Mouse (Mus musculus) left cerebral cortex, postnatal 4 days (tissue): ENCODE results near the gene Sirpb1c. TPM values are rescaled to one million over a fixed set of nuclear protein-coding genes. Genes with fewer than 3 reads are reported as not detected.
"Not testable (repeated sequence)": the region's sequence is repeated elsewhere in the genome, so short reads cannot be mapped to it uniquely, and the experiment has no call there.

ENCODE experiments used
- DNase-seq: peaks from one replicate; pipeline ENCODE4 v3.0.0-alpha.2; 2022
- intact Hi-C: fragments of 180-260 bp; cut with DNase I; formaldehyde crosslinking; loops from one replicate; pipeline ENCODE4 v1.15.1; 2025
- total RNA-seq, 2 experiments: library from RNA; stranded (reverse); gene quantifications; 2 replicates each; pipeline ENCODE4 v1.2.3; 2021

The Sirpb1c gene
- total RNA-seq: under 1 TPM in 1 of 2 experiments, not detected in 1; 0.18 TPM

DNA sequence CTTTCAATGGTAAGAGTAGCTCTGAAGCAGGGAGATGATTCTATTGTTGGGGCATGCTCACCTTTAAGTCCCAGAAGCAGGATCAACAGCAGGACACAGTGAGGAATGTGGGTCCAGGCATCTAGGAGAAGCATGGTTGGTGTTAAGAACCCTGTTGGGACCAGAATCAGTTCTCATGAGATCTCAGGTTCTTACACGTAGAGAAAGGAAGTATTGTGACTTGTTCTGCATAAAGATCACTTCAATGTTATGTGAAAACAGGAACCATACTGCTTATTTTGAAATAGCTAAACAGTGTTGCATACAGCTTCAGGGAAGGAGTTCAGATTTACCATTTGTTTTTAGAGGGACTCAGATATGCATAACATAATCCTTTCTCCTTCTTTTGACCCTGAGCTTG, at the start of gene Sirpb1c:
Sirpb1c (minus strand) TSS at position 249 of the 400 bp plus-strand sequence.
- intact Hi-C loops: loop anchor here (10.0 kb wide), 1 partner anchor 513 kb away; the partner anchor contains the start of gene Gm9733
- DNase-seq: not testable (repeated sequence)

DNA sequence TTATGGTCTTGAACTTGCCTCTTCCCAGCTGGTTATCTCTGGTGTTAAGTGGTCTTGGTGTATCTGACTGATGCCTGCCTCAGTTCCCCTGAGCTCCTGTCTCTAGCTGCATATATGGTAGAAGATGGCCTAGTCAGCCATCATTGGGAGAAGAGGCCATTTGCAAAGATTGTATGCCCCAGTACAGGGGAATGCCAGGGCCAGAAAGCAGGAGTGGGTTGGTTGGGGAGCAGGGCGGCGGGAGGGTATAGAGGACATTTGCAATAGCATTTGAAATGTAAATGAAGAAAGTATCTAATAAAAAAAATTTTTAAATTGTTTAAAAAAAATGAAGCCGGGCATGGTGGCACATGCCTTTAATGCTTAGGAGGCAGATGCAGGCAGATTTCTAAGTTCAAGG, 38.1 kb upstream of the Sirpb1c start:
- DNase-seq: no peak

DNA sequence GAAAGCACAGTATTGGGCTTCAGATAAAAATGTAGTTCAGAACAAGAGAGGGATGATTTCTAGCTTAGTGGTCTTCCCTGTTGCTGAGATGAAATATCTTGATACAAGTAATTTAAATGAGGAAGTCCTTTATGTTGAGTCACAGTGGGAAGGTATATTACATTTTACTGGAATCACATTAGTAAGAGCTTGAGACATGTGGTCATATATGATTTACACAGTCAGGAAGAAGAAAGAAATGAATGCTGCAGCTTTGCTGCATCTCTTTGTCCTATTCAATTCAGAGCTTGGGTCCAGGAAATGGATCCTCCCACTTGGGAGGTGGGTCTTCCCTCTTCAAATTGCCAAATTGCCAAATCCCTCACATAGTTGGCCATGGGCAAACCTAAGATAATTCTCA, 7.4 kb upstream of the Sirpb1c start:
- DNase-seq, intact Hi-C loops: not testable (repeated sequence)

More for the DNA sequence above, 38.1 kb upstream of the Sirpb1c start:
- intact Hi-C loops: no loop called here

DNA sequence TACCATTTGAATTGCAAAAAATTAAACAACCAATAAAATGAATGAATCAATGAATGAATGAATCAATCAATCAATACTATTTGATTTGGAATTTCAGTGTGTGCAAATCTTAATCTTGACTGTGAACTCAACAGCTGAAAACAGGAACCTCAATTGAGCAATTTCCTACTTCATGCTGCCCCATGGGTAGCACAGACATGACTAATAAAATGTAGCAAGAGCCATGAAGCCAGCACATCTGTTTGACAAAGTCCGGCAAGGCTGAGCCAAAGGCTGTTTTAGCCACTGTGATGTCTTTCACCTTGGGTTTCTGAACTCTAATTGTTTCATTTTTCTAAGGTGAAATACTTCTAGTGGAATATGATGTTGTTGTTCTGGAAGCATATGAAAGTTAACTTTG, 1.6 kb upstream of the Sirpb1c start:
- intact Hi-C loops: loop anchor here (10.0 kb wide), 1 partner anchor 515 kb away; the partner anchor contains the start of gene Gm9733
- DNase-seq: no peak

DNA sequence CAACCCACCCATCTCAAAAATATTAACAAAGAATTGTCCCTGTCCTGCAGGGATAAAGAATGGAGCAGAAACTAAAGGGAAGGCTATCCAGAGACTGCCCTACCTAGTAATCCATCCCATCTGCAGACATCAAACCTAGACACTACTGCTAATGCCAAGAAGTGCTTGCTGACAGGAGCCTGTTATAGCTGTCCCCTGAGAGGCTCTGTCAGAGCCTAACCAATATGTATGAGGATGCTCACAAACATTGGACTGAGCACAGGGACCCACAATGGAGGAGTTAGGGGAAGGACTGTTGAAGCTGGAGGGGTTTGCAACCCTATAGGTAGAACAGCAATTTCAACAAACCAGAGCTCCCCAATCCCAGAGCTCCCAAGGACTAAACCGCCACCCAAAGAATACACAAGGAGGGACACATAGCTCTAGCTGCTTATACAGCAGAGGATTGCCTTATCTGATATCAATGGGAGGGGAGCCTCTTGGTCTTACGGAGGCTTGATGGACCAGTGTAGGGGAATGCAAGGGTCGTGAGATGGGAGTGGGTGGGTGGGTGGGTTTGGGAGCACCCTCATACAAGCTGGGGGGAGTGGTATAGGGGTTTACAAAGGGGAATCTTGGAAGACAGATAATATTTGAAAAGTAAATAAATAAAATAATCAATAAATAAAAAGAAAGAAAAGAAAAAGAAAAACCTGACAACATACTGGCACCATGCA, 838 bp downstream of the Sirpb1c start:
- DNase-seq: no peak
- intact Hi-C loops: loop anchor here (10.0 kb wide), 1 partner anchor 513 kb away; the partner anchor contains the start of gene Gm9733

DNA sequence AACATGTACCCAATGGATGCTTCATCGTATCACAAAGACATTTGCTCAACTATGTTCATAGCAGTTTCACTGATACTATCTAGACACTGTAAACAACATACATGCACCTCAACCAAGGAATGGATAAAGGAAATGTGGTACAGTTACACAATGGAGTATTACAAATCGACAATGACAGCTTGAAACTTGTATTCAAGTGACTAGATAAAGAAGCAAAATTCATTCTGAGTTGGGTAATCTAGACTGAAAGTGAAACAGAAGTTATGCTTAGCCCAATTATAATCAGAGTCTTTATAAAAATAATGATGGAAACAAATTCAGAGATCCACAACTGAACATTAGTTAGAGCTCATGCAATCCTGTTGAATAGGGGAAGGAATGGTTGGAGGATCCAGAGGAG, 74.7 kb downstream of the Sirpb1c start:
- intact Hi-C loops: not testable (repeated sequence)

More for the DNA sequence above, 74.7 kb downstream of the Sirpb1c start:
- DNase-seq: not testable (repeated sequence)

Other genes with a start within 250 kb of the Sirpb1c start
- not detected for gene Gm5150, start 157.9 kb upstream of the Sirpb1c start, total RNA-seq